In genomic region chr9:120304300-120305137, GRCm38 (mm10) we compare ENCODE assay signal across 8 mouse cellular contexts. TPM values are rescaled to one million over a fixed set of nuclear protein-coding genes. Genes with fewer than 3 reads are reported as not detected.
DNase-seq lines count a peak whose midpoint lies in the region; ATAC-seq and TF ChIP-seq lines count a peak whose summit lies in the region.

No protein-coding gene starts in this region.

- H3K27me3 ChIP-seq in heart, embryonic 11.5 days (ENCODE audit: control insufficient read depth, insufficient read depth, low read length) = peaks cover 60% of the 10 kb centered on the region
- H3K27me3 ChIP-seq in midbrain, embryonic 16.5 days (ENCODE audit: control insufficient read depth, insufficient read depth, low read depth, low read length) = peaks cover 22% of the 10 kb centered on the region

- DNase-seq in lung, adult 2 months = no peak
- no peak for DNase-seq in lung, postnatal 25 days (ENCODE audit: low spot score)
- DNase-seq in cerebellum, postnatal 36 days = peak; percentile 38 to 52
- peak; percentile 21 to 29 for DNase-seq in layer of hippocampus, postnatal 14 days (ENCODE audit: low spot score in 2 of 2)
- DNase-seq in thymus, postnatal 25 days = no peak
- no peak for DNase-seq in gastrocnemius, adult 18-20 months (ENCODE audit: low spot score)

- H3K4me1 ChIP-seq in lung, adult 2 months (ENCODE audit: control insufficient read depth, insufficient read depth, low read length) = peaks cover 3% of the 10 kb centered on the region; the same call in 1 of the 2 replicates
- H3K4me1 ChIP-seq in heart, embryonic 11.5 days (ENCODE audit: control insufficient read depth, insufficient read depth, low read length) = peaks cover 5% of the 10 kb centered on the region; the same call in 1 of the 2 replicates
- peaks cover 11% of the 10 kb centered on the region; the same call in 1 of the 2 replicates for H3K4me1 ChIP-seq in midbrain, embryonic 16.5 days (ENCODE audit: control insufficient read depth, insufficient read depth, low read length)

- ATAC-seq in heart, embryonic 11.5 days (replicated peaks; ENCODE audit: insufficient number of reproducible peaks, low FRiP score, low TSS enrichment) = peak; percentile 43; the same call in 1 of the 2 replicates
- peak; percentile 37 for ATAC-seq in midbrain, embryonic 16.5 days

- no peak for TF ChIP-seq CTCF in lung, adult 2 months (IDR thresholded peaks at IDR 0.05; ENCODE audit: insufficient read depth, low read length)

- no peak overlapping the region for H3K27ac ChIP-seq in heart, embryonic 11.5 days (ENCODE audit: low read depth, low read length)
- H3K27ac ChIP-seq in midbrain, embryonic 16.5 days (ENCODE audit: low read length) = peak overlapping the region; percentile 69

- peaks cover 3% of the 10 kb centered on the region; the same call in 1 of the 2 replicates for H3K9me3 ChIP-seq in heart, embryonic 11.5 days (replicated peaks; ENCODE audit: control insufficient read depth, low read length)
- no peaks in the 10 kb centered on the region for H3K9me3 ChIP-seq in midbrain, embryonic 16.5 days (replicated peaks; ENCODE audit: control insufficient read depth, low read length, poor library complexity, severe bottlenecking)

- peak overlapping the region; percentile 34; the same call in 1 of the 2 replicates for H3K9ac ChIP-seq in heart, embryonic 11.5 days (ENCODE audit: low read depth, low read length)
- peak overlapping the region; percentile 79 for H3K9ac ChIP-seq in midbrain, embryonic 16.5 days (ENCODE audit: low read depth, low read length)

- peak overlapping the region; percentile 96 for H3K4me2 ChIP-seq in heart, embryonic 11.5 days
- peak overlapping the region; percentile 95 for H3K4me2 ChIP-seq in midbrain, embryonic 16.5 days (ENCODE audit: low read length)

- TF ChIP-seq POLR2A in lung, adult 2 months (IDR thresholded peaks at IDR 0.05; ENCODE audit: borderline replicate concordance, extremely low read depth, low read depth, low read length) = no peak

- peak overlapping the region; percentile 77 for H3K4me3 ChIP-seq in lung, adult 2 months (replicated peaks; ENCODE audit: extremely low read depth, low read depth, low read length)
- peak overlapping the region; percentile 57 for H3K4me3 ChIP-seq in heart, embryonic 11.5 days (ENCODE audit: low read depth, low read length)
- H3K4me3 ChIP-seq in midbrain, embryonic 16.5 days (ENCODE audit: low read depth, low read length) = peak overlapping the region; percentile 75

- 2% methylated on average over 54 of the region's 54 CpGs for WGBS in lung, adult 2 months
- WGBS in heart, embryonic 11.5 days (ENCODE audit: insufficient replicate concordance) = 4% methylated on average over 54 of the region's 54 CpGs
- 3% methylated on average over 54 of the region's 54 CpGs for WGBS in midbrain, embryonic 16.5 days

- no peaks in the 10 kb centered on the region for H3K36me3 ChIP-seq in heart, embryonic 11.5 days (ENCODE audit: control insufficient read depth, insufficient read depth, low read length)
- H3K36me3 ChIP-seq in midbrain, embryonic 16.5 days (ENCODE audit: control insufficient read depth, insufficient read depth, low read length) = no peaks in the 10 kb centered on the region

RNA-seq across cellular contexts. Expression of gene Myrip, which starts 3.2 kb away (rescaled TPM):
- polyA plus RNA-seq in lung, adult 2 months (2012; rRNA removed) = 5.9 and 9.0 TPM in 2 replicates
- 0.11 and 0.15 TPM in 2 replicates for polyA plus RNA-seq in heart, embryonic 11.5 days (2014; fragmentation: Nextera tagmentation; extraction: Ambion mirVana)
- 10 to 100 TPM; 51.9 to 58.0 TPM for total RNA-seq in layer of hippocampus, postnatal 14 days (2021)
- polyA plus RNA-seq in midbrain, embryonic 16.5 days (2015; fragmentation: Nextera tagmentation; extraction: Ambion mirVana) = 6.0 and 6.6 TPM in 2 replicates
- total RNA-seq in gastrocnemius, adult 18-20 months (2021) = 1 to 10 TPM in 1 of 2 experiments, under 1 TPM in 1; 1.00 to 1.3 TPM

Comparison
In these comparisons a context has a peak if more than half of its experiments do, and no peak if none do; other contexts are left out.
1. DNase-seq: peak in cerebellum, postnatal 36 days (2 of 2) and layer of hippocampus, postnatal 14 days (2 of 2); none in lung, adult 2 months (single experiment), lung, postnatal 25 days (single experiment), thymus, postnatal 25 days (single experiment) and gastrocnemius, adult 18-20 months (single experiment).
2. Peak in every context shown above with its lines, with median percentiles within 50 percentile points of each other: H3K4me3 ChIP-seq.